Mouse (Mus musculus) C2C12 (cell line): ENCODE data around the gene Sypl.

Experiments
- CTCF ChIP-seq: IDR thresholded peaks from one replicate; pipeline ENCODE4 v1.5.1; 2011; ENCODE audit not compliant: control insufficient read depth, insufficient read depth, insufficient read length
- FOSL1 ChIP-seq: IDR thresholded peaks from one replicate; pipeline ENCODE4 v1.8.0; 2011; ENCODE audit warnings: mild to moderate bottlenecking, low read length; ENCODE audit not compliant: poor library complexity, insufficient read depth, severe bottlenecking
- MAX ChIP-seq: IDR thresholded peaks from one replicate; pipeline ENCODE4 v1.6.1; 2011; ENCODE audit warnings: mild to moderate bottlenecking, control low read depth
- MYOG ChIP-seq: IDR thresholded peaks from one replicate; pipeline ENCODE4 v1.6.1; 2011; ENCODE audit not compliant: control insufficient read depth, insufficient read length; ENCODE audit errors: extremely low read depth
- USF1 ChIP-seq: IDR thresholded peaks from one replicate; pipeline ENCODE4 v1.6.1; 2011; ENCODE audit warnings: low read depth, mild to moderate bottlenecking, control low read depth, moderate library complexity

DNA sequence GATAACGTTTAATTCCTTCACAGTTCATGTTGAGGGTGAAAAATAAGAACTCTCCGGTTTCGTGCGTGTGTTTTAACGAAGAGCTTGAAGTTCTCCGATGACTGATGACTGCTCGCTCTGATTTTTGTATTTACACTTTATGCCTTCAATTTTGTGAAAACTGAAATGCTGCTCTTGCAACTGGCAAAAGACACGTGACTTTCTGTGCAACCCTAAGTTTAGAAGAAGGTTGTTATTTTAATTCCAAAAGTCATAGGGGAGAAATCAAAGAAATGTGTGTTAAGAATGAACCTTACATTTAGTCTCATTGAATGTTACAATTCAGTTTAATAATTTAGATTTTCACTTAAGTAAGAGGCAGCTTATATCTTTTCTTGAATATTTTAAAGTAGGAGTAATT, 1.3 kb downstream of the Sypl start:
- no peak for TF ChIP-seq CTCF
- peak; percentile 57 for TF ChIP-seq USF1
- TF ChIP-seq FOSL1, result no peak
- no peak for TF ChIP-seq MYOG
- TF ChIP-seq MAX, result no peak
